Mouse (Mus musculus): ENCODE data around the gene Zfp932. TPM values are rescaled to one million over a fixed set of nuclear protein-coding genes. Genes with fewer than 3 reads are reported as not detected.
A peak's percentile ranks its signal among the peaks of the same experiment; 100 is the strongest.
"Not testable (repeated sequence)": the region's sequence is repeated elsewhere in the genome, so short reads cannot be mapped to it uniquely, and the experiment has no call there.

Gene Zfp932
- 23.5 and 24.4 TPM in 2 replicates for polyA plus RNA-seq (2014; fragmentation: Nextera tagmentation; extraction: Ambion mirVana)

- not testable (repeated sequence) for H3K9me3 ChIP-seq (replicated peaks; ENCODE audit: control insufficient read depth, low read length); H3K4me1 ChIP-seq (ENCODE audit: control insufficient read depth, insufficient read depth, low read length); H3K27ac ChIP-seq (ENCODE audit: low read depth, low read length); DNase-seq (ENCODE audit: low spot score); H3K36me3 ChIP-seq (ENCODE audit: control insufficient read depth, insufficient read depth, low read length); H3K27me3 ChIP-seq (replicated peaks; ENCODE audit: control insufficient read depth, insufficient read depth, low read length)
- H3K4me2 ChIP-seq (ENCODE audit: low read length): peak within 1 kb of the TSS; percentile 54
- peak within 1 kb of the TSS; percentile 39 for H3K4me3 ChIP-seq (ENCODE audit: low read depth, low read length)
- WGBS: 4% methylated on average over 22 of the region's 24 CpGs
- ATAC-seq: peak; percentile 100
- peak within 1 kb of the TSS; percentile 54 for H3K9ac ChIP-seq (ENCODE audit: low read length)
Observed at GRCm38 (mm10) chr5:109996026-109996937, at the start of gene Zfp932. Zfp932 (plus strand) TSS chr5:109996521.

- Histone ChIP-seq H3K4me3 (ENCODE audit: low read depth, low read length) (no peak overlapping the region), H3K9ac (ENCODE audit: low read length) (no peak overlapping the region), H3K9me3 (replicated peaks; ENCODE audit: control insufficient read depth, low read length) (no peaks in the 10 kb centered on the region), H3K4me1 (ENCODE audit: control insufficient read depth, insufficient read depth, low read length) (no peaks in the 10 kb centered on the region), H3K4me2 (ENCODE audit: low read length) (no peak overlapping the region), H3K36me3 (ENCODE audit: control insufficient read depth, insufficient read depth, low read length) (no peaks in the 10 kb centered on the region), H3K27ac (ENCODE audit: low read depth, low read length) (no peak overlapping the region), H3K27me3 (replicated peaks; ENCODE audit: control insufficient read depth, insufficient read depth, low read length) (no peaks in the 10 kb centered on the region)
- WGBS: 65% methylated on average over 1 of the region's 1 CpGs
- DNase-seq (ENCODE audit: low spot score): no peak
- ATAC-seq: no peak
Observed at GRCm38 (mm10) chr5:109950281-109950680, 46.0 kb upstream of the Zfp932 start.

- not testable (repeated sequence) for H3K27ac ChIP-seq (ENCODE audit: low read depth, low read length); H3K4me3 ChIP-seq (ENCODE audit: low read depth, low read length); H3K36me3 ChIP-seq (ENCODE audit: control insufficient read depth, insufficient read depth, low read length); H3K27me3 ChIP-seq (replicated peaks; ENCODE audit: control insufficient read depth, insufficient read depth, low read length); H3K9ac ChIP-seq (ENCODE audit: low read length); H3K9me3 ChIP-seq (replicated peaks; ENCODE audit: control insufficient read depth, low read length); H3K4me2 ChIP-seq (ENCODE audit: low read length); ATAC-seq; H3K4me1 ChIP-seq (ENCODE audit: control insufficient read depth, insufficient read depth, low read length); DNase-seq (ENCODE audit: low spot score)
- 85% methylated on average over 2 of the region's 2 CpGs for WGBS
Observed at GRCm38 (mm10) chr5:109980743-109981142, 15.6 kb upstream of the Zfp932 start.

GRCm38 (mm10) chr5:109995461-109995860 lies 860 bp upstream of the Zfp932 start:
- H3K4me2 ChIP-seq (ENCODE audit: low read length): peak overlapping the region; percentile 54; the same call in 1 of the 2 replicates
- H3K4me1 ChIP-seq (ENCODE audit: control insufficient read depth, insufficient read depth, low read length); H3K9ac ChIP-seq (ENCODE audit: low read length); H3K9me3 ChIP-seq (replicated peaks; ENCODE audit: control insufficient read depth, low read length); H3K27ac ChIP-seq (ENCODE audit: low read depth, low read length); H3K36me3 ChIP-seq (ENCODE audit: control insufficient read depth, insufficient read depth, low read length); ATAC-seq; H3K27me3 ChIP-seq (replicated peaks; ENCODE audit: control insufficient read depth, insufficient read depth, low read length); H3K4me3 ChIP-seq (ENCODE audit: low read depth, low read length); DNase-seq (ENCODE audit: low spot score): not testable (repeated sequence)
- WGBS: 84% methylated on average over 10 of the region's 10 CpGs

- H3K4me2 ChIP-seq (ENCODE audit: low read length); H3K36me3 ChIP-seq (ENCODE audit: control insufficient read depth, insufficient read depth, low read length); H3K4me1 ChIP-seq (ENCODE audit: control insufficient read depth, insufficient read depth, low read length); H3K27me3 ChIP-seq (replicated peaks; ENCODE audit: control insufficient read depth, insufficient read depth, low read length); H3K9me3 ChIP-seq (replicated peaks; ENCODE audit: control insufficient read depth, low read length); H3K27ac ChIP-seq (ENCODE audit: low read depth, low read length); H3K9ac ChIP-seq (ENCODE audit: low read length); ATAC-seq; DNase-seq (ENCODE audit: low spot score); H3K4me3 ChIP-seq (ENCODE audit: low read depth, low read length): not testable (repeated sequence)
- 85% methylated on average over 10 of the region's 10 CpGs for whole genome bisulfite sequencing
Observed at GRCm38 (mm10) chr5:110015775-110016174, 19.5 kb downstream of the Zfp932 start.

GRCm38 (mm10) chr5:110023273-110023672 lies 27.0 kb downstream of the Zfp932 start:
- Histone ChIP-seq H3K4me2 (ENCODE audit: low read length) (peak overlapping the region; percentile 43), H3K27me3 (replicated peaks; ENCODE audit: control insufficient read depth, insufficient read depth, low read length) (no peaks in the 10 kb centered on the region), H3K9ac (ENCODE audit: low read length) (peak overlapping the region; percentile 57), H3K9me3 (replicated peaks; ENCODE audit: control insufficient read depth, low read length) (no peaks in the 10 kb centered on the region), H3K4me1 (ENCODE audit: control insufficient read depth, insufficient read depth, low read length) (no peaks in the 10 kb centered on the region), H3K27ac (ENCODE audit: low read depth, low read length) (peak overlapping the region; percentile 64), H3K4me3 (ENCODE audit: low read depth, low read length) (peak overlapping the region; percentile 29), H3K36me3 (ENCODE audit: control insufficient read depth, insufficient read depth, low read length) (no peaks in the 10 kb centered on the region)
- WGBS: 24% methylated on average over 9 of the region's 9 CpGs
- peak; percentile 69 for DNase-seq (ENCODE audit: low spot score)
- ATAC-seq: peak; percentile 84

GRCm38 (mm10) chr5:110023694-110024427 lies 27.5 kb downstream of the Zfp932 start:
- peak overlapping the region; percentile 43 for H3K4me2 ChIP-seq (ENCODE audit: low read length)
- peak overlapping the region; percentile 29 for H3K4me3 ChIP-seq (ENCODE audit: low read depth, low read length)
- H3K27me3 ChIP-seq (replicated peaks; ENCODE audit: control insufficient read depth, insufficient read depth, low read length); H3K4me1 ChIP-seq (ENCODE audit: control insufficient read depth, insufficient read depth, low read length); H3K36me3 ChIP-seq (ENCODE audit: control insufficient read depth, insufficient read depth, low read length); H3K9me3 ChIP-seq (replicated peaks; ENCODE audit: control insufficient read depth, low read length): not testable (repeated sequence)
- H3K27ac ChIP-seq (ENCODE audit: low read depth, low read length): peak overlapping the region; percentile 64
- peak overlapping the region; percentile 57 for H3K9ac ChIP-seq (ENCODE audit: low read length)
- peak; percentile 88 for DNase-seq (ENCODE audit: low spot score)
- WGBS: 36% methylated on average over 8 of the region's 8 CpGs
- peak; percentile 96 for ATAC-seq

GRCm38 (mm10) chr5:110057637-110058408 lies 61.5 kb downstream of the Zfp932 start:
- WGBS: 4% methylated on average over 19 of the region's 19 CpGs

More at GRCm38 (mm10) chr5:110057637-110058408, 61.5 kb downstream of the Zfp932 start:
- H3K9ac ChIP-seq (ENCODE audit: low read length): peak overlapping the region; percentile 52; the same call in 1 of the 2 replicates
- no peaks in the 10 kb centered on the region for H3K4me1 ChIP-seq (ENCODE audit: control insufficient read depth, insufficient read depth, low read length)
- no peak overlapping the region for H3K27ac ChIP-seq (ENCODE audit: low read depth, low read length)
- H3K27me3 ChIP-seq (replicated peaks; ENCODE audit: control insufficient read depth, insufficient read depth, low read length): no peaks in the 10 kb centered on the region
- H3K4me3 ChIP-seq (ENCODE audit: low read depth, low read length): peak overlapping the region; percentile 40
- ATAC-seq: peak; percentile 98
- peak; percentile 86 for DNase-seq (ENCODE audit: low spot score)
- peak overlapping the region; percentile 46 for H3K4me2 ChIP-seq (ENCODE audit: low read length)
- no peaks in the 10 kb centered on the region for H3K9me3 ChIP-seq (replicated peaks; ENCODE audit: control insufficient read depth, low read length)
- no peaks in the 10 kb centered on the region for H3K36me3 ChIP-seq (ENCODE audit: control insufficient read depth, insufficient read depth, low read length)
